Mouse (Mus musculus): Measurements from ENCODE around the gene Arhgdib. TPM values are rescaled to one million over a fixed set of nuclear protein-coding genes. Genes with fewer than 3 reads are reported as not detected.
A peak's percentile ranks its signal among the peaks of the same experiment; 100 is the strongest.

Gene Arhgdib
- total RNA-seq, 1 experiment: 20.9 TPM

DNA sequence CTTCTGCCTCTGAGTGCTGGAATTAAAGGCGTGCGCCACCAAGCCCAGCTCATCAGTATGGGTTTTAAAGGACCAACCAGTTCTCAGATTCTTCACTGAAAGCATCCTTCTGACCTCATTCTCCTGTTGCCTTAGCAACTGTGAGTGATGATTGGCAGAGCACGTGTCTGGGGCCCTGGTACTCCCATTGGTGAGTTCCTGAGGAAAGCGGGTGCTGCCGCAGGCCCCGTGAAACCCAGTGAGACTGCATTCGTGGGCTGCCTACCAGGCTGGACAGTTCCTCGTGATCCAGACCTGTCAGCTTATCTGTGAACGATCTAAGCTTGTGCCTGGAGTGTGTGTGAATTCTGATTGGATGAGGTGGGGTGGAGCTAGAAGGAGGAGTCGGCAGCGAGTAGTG lies 45.0 kb upstream of the Arhgdib start:
- Histone ChIP-seq H3K27ac (ENCODE audit: insufficient read depth, low read depth, low read length, poor library complexity, severe bottlenecking) (no peak overlapping the region), H3K36me3 (ENCODE audit: control insufficient read depth, insufficient read depth, low read length, poor library complexity, severe bottlenecking) (no peaks in the 10 kb centered on the region), H3K4me1 (ENCODE audit: control insufficient read depth in 2 of 2, insufficient read depth in 2 of 2, low read length in 2 of 2, poor library complexity in 1 of 2) (peaks cover 0 to 3% of the 10 kb centered on the region in 2 experiments; a peak in 1 of 4 replicates), H3K9ac (ENCODE audit: insufficient read depth, low read depth, low read length, poor library complexity, severe bottlenecking) (no peak overlapping the region), H3K9me3 (ENCODE audit: control insufficient read depth, insufficient read depth, low read depth, low read length) (no peaks in the 10 kb centered on the region), H3K4me3 (ENCODE audit: insufficient read depth in 1 of 2, low read depth in 1 of 2, low read length in 2 of 2, poor library complexity in 1 of 2, severe bottlenecking in 1 of 2) (no peak overlapping the region)
- in situ Hi-C loops (cut with MboI; ENCODE audit: low sequenced_read_pairs in 2 of 2, unreplicated experiment in 2 of 2): loop anchor here in 1 of 2 experiments (25.0 kb wide), 1 partner anchor 374 kb away; no protein-coding TSS in a partner anchor
- no peak for DNase-seq (ENCODE audit: low read depth, low spot score)
- no peak for TF ChIP-seq HCFC1 (IDR thresholded peaks at IDR 0.05; ENCODE audit: borderline replicate concordance, insufficient read depth, low read length)

DNA sequence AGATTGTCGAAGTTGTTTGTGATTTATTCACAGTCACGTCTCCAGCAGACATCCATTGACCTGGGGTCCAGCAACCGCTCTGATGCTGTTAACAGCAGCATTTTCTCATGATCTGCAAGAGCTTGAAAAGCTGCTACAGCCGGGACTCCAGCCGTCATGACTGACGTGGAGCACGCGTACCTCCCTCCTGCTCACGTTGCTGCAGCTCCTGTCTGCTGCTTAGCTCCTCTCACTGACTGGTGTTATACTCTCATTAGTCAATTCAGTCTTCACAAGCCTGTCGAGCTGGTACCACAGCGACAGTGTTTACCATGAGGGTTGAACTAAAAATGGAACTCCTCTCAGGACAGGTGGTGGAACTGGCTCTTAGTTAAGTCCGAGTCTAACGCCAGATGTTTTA lies 44.3 kb upstream of the Arhgdib start:
- no peak overlapping the region for H3K9ac ChIP-seq (ENCODE audit: insufficient read depth, low read depth, low read length, poor library complexity, severe bottlenecking)
- no peak overlapping the region for H3K4me3 ChIP-seq (ENCODE audit: insufficient read depth in 1 of 2, low read depth in 1 of 2, low read length in 2 of 2, poor library complexity in 1 of 2, severe bottlenecking in 1 of 2)
- DNase-seq (ENCODE audit: low read depth, low spot score): no peak
- no peaks in the 10 kb centered on the region for H3K9me3 ChIP-seq (ENCODE audit: control insufficient read depth, insufficient read depth, low read depth, low read length)
- H3K36me3 ChIP-seq (ENCODE audit: control insufficient read depth, insufficient read depth, low read length, poor library complexity, severe bottlenecking): no peaks in the 10 kb centered on the region
- TF ChIP-seq ZNF384 (IDR thresholded peaks at IDR 0.05; ENCODE audit: low read depth, low read length) (no peak), CHD2 (IDR thresholded peaks at IDR 0.05; ENCODE audit: low read depth, low read length) (no peak), MAFK (IDR thresholded peaks at IDR 0.05; ENCODE audit: insufficient read depth, low read depth, low read length) (no peak), ZC3H11A (IDR thresholded peaks at IDR 0.05; ENCODE audit: borderline replicate concordance, low read depth, low read length) (no peak), HCFC1 (IDR thresholded peaks at IDR 0.05; ENCODE audit: borderline replicate concordance, insufficient read depth, low read length) (no peak)
- H3K4me1 ChIP-seq (ENCODE audit: control insufficient read depth in 2 of 2, insufficient read depth in 2 of 2, low read length in 2 of 2, poor library complexity in 1 of 2): peaks cover 0 to 3% of the 10 kb centered on the region in 2 experiments; a peak in 1 of 4 replicates
- in situ Hi-C loops (cut with MboI; ENCODE audit: low sequenced_read_pairs in 2 of 2, unreplicated experiment in 2 of 2): loop anchor here in 1 of 2 experiments (25.0 kb wide), 1 partner anchor 374 kb away; no protein-coding TSS in a partner anchor
- no peak overlapping the region for H3K27ac ChIP-seq (ENCODE audit: insufficient read depth, low read depth, low read length, poor library complexity, severe bottlenecking)

- Histone ChIP-seq H3K4me1 (ENCODE audit: control insufficient read depth in 2 of 2, insufficient read depth in 2 of 2, low read length in 2 of 2, poor library complexity in 1 of 2) (0 out of 4 replicates have a peak, but pooled peaks cover 0 to 3% of the 10 kb centered on the region in 2 experiments), H3K9me3 (ENCODE audit: control insufficient read depth, insufficient read depth, low read depth, low read length) (no peaks in the 10 kb centered on the region), H3K36me3 (ENCODE audit: control insufficient read depth, insufficient read depth, low read length, poor library complexity, severe bottlenecking) (no peaks in the 10 kb centered on the region), H3K9ac (ENCODE audit: insufficient read depth, low read depth, low read length, poor library complexity, severe bottlenecking) (no peak overlapping the region), H3K4me3 (ENCODE audit: insufficient read depth in 1 of 2, low read depth in 1 of 2, low read length in 2 of 2, poor library complexity in 1 of 2, severe bottlenecking in 1 of 2) (no peak overlapping the region), H3K27ac (ENCODE audit: insufficient read depth, low read depth, low read length, poor library complexity, severe bottlenecking) (no peak overlapping the region)
- TF ChIP-seq CHD2 (IDR thresholded peaks at IDR 0.05; ENCODE audit: low read depth, low read length): no peak
- TF ChIP-seq ZNF384 (IDR thresholded peaks at IDR 0.05; ENCODE audit: low read depth, low read length): no peak
- no peak for TF ChIP-seq HCFC1 (IDR thresholded peaks at IDR 0.05; ENCODE audit: borderline replicate concordance, insufficient read depth, low read length)
- no peak for TF ChIP-seq ZC3H11A (IDR thresholded peaks at IDR 0.05; ENCODE audit: borderline replicate concordance, low read depth, low read length)
- in situ Hi-C loops (cut with MboI; ENCODE audit: low sequenced_read_pairs in 2 of 2, unreplicated experiment in 2 of 2): loop anchor here in 1 of 2 experiments (25.0 kb wide), 1 partner anchor 371 kb away; no protein-coding TSS in a partner anchor
- no peak for DNase-seq (ENCODE audit: low read depth, low spot score)
Measured at GRCm38 (mm10) chr6:136983201-136983600, 41.5 kb upstream of the Arhgdib start.

DNA sequence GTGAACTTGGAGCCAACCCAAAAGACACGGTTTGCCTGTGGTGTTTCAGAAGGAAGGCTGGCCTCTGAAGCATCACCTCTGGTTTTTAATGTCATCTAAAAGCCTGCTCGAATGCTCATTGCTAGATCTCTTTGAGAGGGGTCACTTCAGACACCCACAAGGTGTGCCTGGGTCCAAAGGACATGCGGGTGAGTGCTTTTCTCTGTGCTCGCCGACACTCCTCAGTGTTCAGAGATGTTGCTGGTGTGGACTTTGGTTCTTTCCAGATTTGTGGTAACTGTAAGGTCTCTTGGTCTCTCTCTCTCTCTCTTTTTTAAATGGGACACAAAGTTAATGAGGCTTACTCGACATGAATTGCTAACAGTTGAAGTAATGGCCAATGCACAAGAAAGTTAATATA lies 40.9 kb upstream of the Arhgdib start:
- in situ Hi-C loops (cut with MboI; ENCODE audit: low sequenced_read_pairs in 2 of 2, unreplicated experiment in 2 of 2): loop anchor here in 1 of 2 experiments (25.0 kb wide), 1 partner anchor 370 kb away; no protein-coding TSS in a partner anchor
- no peak overlapping the region for H3K4me3 ChIP-seq (ENCODE audit: insufficient read depth in 1 of 2, low read depth in 1 of 2, low read length in 2 of 2, poor library complexity in 1 of 2, severe bottlenecking in 1 of 2)
- 0 out of 4 replicates have a peak, but pooled peaks cover 0 to 3% of the 10 kb centered on the region in 2 experiments for H3K4me1 ChIP-seq (ENCODE audit: control insufficient read depth in 2 of 2, insufficient read depth in 2 of 2, low read length in 2 of 2, poor library complexity in 1 of 2)
- DNase-seq (ENCODE audit: low read depth, low spot score): no peak
- TF ChIP-seq CHD2 (IDR thresholded peaks at IDR 0.05; ENCODE audit: low read depth, low read length): no peak
- TF ChIP-seq HCFC1 (IDR thresholded peaks at IDR 0.05; ENCODE audit: borderline replicate concordance, insufficient read depth, low read length): no peak
- TF ChIP-seq ZNF384 (IDR thresholded peaks at IDR 0.05; ENCODE audit: low read depth, low read length): no peak
- TF ChIP-seq ZC3H11A (IDR thresholded peaks at IDR 0.05; ENCODE audit: borderline replicate concordance, low read depth, low read length): no peak
- no peak for TF ChIP-seq MAFK (IDR thresholded peaks at IDR 0.05; ENCODE audit: insufficient read depth, low read depth, low read length)
- H3K27ac ChIP-seq (ENCODE audit: insufficient read depth, low read depth, low read length, poor library complexity, severe bottlenecking): no peak overlapping the region
- no peaks in the 10 kb centered on the region for H3K36me3 ChIP-seq (ENCODE audit: control insufficient read depth, insufficient read depth, low read length, poor library complexity, severe bottlenecking)
- H3K9me3 ChIP-seq (ENCODE audit: control insufficient read depth, insufficient read depth, low read depth, low read length): no peaks in the 10 kb centered on the region
- no peak overlapping the region for H3K9ac ChIP-seq (ENCODE audit: insufficient read depth, low read depth, low read length, poor library complexity, severe bottlenecking)

DNA sequence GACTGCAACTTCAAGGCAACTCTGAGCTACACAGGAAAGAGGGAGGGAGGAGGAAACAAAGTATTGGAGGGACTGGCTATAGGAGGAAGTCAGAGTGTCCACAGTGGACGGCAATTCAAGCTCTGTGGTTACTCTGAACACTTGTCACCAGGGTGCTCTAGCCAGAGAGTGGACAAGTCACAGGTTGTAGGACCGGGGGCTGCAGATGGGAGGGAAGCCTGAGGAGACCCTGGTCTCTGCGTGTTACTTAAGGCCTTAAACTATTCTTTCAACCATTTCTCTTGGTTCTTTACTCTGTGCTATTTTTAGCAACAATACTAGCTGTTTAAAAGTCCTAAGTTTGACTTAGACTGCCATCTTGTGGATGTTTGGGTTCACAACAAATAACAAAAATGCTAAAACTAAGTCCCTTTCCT lies 38.6 kb upstream of the Arhgdib start:
- no peak overlapping the region for H3K4me3 ChIP-seq (ENCODE audit: insufficient read depth in 1 of 2, low read depth in 1 of 2, low read length in 2 of 2, poor library complexity in 1 of 2, severe bottlenecking in 1 of 2)
- H3K27ac ChIP-seq (ENCODE audit: insufficient read depth, low read depth, low read length, poor library complexity, severe bottlenecking): no peak overlapping the region

More for the DNA sequence above, 38.6 kb upstream of the Arhgdib start:
- in situ Hi-C loops (cut with MboI; ENCODE audit: low sequenced_read_pairs in 2 of 2, unreplicated experiment in 2 of 2): loop anchor here in 1 of 2 experiments (25.0 kb wide), 1 partner anchor 368 kb away; no protein-coding TSS in a partner anchor
- Histone ChIP-seq H3K4me1 (ENCODE audit: control insufficient read depth in 2 of 2, insufficient read depth in 2 of 2, low read length in 2 of 2, poor library complexity in 1 of 2) (no peaks in the 10 kb centered on the region), H3K9ac (ENCODE audit: insufficient read depth, low read depth, low read length, poor library complexity, severe bottlenecking) (no peak overlapping the region), H3K9me3 (ENCODE audit: control insufficient read depth, insufficient read depth, low read depth, low read length) (no peaks in the 10 kb centered on the region), H3K36me3 (ENCODE audit: control insufficient read depth, insufficient read depth, low read length, poor library complexity, severe bottlenecking) (no peaks in the 10 kb centered on the region)
- DNase-seq (ENCODE audit: low read depth, low spot score): no peak
- TF ChIP-seq ZC3H11A (IDR thresholded peaks at IDR 0.05; ENCODE audit: borderline replicate concordance, low read depth, low read length): peak; percentile 73
- no peak for TF ChIP-seq ZNF384 (IDR thresholded peaks at IDR 0.05; ENCODE audit: low read depth, low read length)
- no peak for TF ChIP-seq CHD2 (IDR thresholded peaks at IDR 0.05; ENCODE audit: low read depth, low read length)
- no peak for TF ChIP-seq MAFK (IDR thresholded peaks at IDR 0.05; ENCODE audit: insufficient read depth, low read depth, low read length)

Measured in ES-E14 (cell line).